Mouse (Mus musculus) regulatory T cell (primary cell): ENCODE measurements around the gene Tmem273.

Experiments used
- in situ Hi-C: fragments of 300-600 bp; cut with MboI, MseI; formaldehyde crosslinking; loops from one replicate; pipeline ENCODE4 v1.15.1; 2025; ENCODE audit warnings: high pct_unique_total_duplicates

The Tmem273 gene

GRCm38 (mm10) chr14:32858941-32859510, 73.3 kb downstream of the Tmem273 start:
- in situ Hi-C loops = no loop called here

GRCm38 (mm10) chr14:32859831-32860569, 74.2 kb downstream of the Tmem273 start:
- in situ Hi-C loops = no loop called here

- in situ Hi-C loops = no loop called here
Observed at GRCm38 (mm10) chr14:32861149-32861581, 75.4 kb downstream of the Tmem273 start.

- in situ Hi-C loops = no loop called here
Observed at GRCm38 (mm10) chr14:32861656-32862055, 75.9 kb downstream of the Tmem273 start.

- in situ Hi-C loops = no loop called here
Observed at GRCm38 (mm10) chr14:32865331-32865730, 79.6 kb downstream of the Tmem273 start.
